Mouse (Mus musculus) G1E (cell line): ENCODE data around the gene Metap2.

Experiments
- CTCF ChIP-seq: IDR thresholded peaks from 2 replicates; pipeline ENCODE4 v1.5.1; 2012; ENCODE audit warnings: low read depth, low read length, inconsistent platforms, mixed read lengths
- GATA1 ChIP-seq: IDR thresholded peaks from 2 replicates; pipeline ENCODE4 v1.6.1; 2012; ENCODE audit warnings: borderline replicate concordance, low read length, inconsistent platforms, mixed read lengths
- GATA2 ChIP-seq: IDR thresholded peaks from 2 replicates; pipeline ENCODE4 v1.6.1; 2012; ENCODE audit warnings: low read depth, low read length, inconsistent platforms, borderline replicate concordance
- POLR2AphosphoS5 ChIP-seq: IDR thresholded peaks from 2 replicates; pipeline ENCODE4 v1.6.1; 2012; ENCODE audit warnings: low read depth, low read length, inconsistent platforms; ENCODE audit not compliant: insufficient replicate concordance
- TAL1 ChIP-seq: conservative IDR thresholded peaks from 2 replicates; pipeline ENCODE4 v1.6.1; 2012; ENCODE audit warnings: low read depth, low read length, inconsistent platforms, mixed read lengths

DNA sequence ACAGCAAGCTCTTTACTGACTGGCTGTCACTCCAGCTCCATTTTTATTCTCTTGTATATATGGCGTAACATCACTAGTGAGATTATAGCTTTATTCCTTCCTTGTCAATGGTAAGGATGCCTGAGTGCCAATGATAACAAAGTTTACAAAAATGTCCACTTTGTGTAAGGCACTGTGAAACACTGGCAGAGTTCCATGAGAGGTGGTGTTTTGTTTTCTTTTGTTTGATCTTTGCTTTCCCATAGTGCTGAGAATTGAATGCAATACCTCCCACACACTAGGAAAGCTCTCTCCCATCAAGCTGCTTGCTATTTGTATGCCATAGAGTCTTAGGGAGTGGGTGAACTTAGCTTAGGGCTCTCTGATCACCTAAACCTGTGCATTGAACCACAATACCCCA, 16.0 kb upstream of the Metap2 start:
- TF ChIP-seq CTCF (no peak), POLR2AphosphoS5 (no peak), GATA1 (no peak), TAL1 (no peak), GATA2 (no peak)
